Mouse (Mus musculus): ENCODE measurements around the gene Hsbp1.
"Not testable (repeated sequence)": the region's sequence is repeated elsewhere in the genome, so short reads cannot be mapped to it uniquely, and the experiment has no call there.

Gene Hsbp1

DNA sequence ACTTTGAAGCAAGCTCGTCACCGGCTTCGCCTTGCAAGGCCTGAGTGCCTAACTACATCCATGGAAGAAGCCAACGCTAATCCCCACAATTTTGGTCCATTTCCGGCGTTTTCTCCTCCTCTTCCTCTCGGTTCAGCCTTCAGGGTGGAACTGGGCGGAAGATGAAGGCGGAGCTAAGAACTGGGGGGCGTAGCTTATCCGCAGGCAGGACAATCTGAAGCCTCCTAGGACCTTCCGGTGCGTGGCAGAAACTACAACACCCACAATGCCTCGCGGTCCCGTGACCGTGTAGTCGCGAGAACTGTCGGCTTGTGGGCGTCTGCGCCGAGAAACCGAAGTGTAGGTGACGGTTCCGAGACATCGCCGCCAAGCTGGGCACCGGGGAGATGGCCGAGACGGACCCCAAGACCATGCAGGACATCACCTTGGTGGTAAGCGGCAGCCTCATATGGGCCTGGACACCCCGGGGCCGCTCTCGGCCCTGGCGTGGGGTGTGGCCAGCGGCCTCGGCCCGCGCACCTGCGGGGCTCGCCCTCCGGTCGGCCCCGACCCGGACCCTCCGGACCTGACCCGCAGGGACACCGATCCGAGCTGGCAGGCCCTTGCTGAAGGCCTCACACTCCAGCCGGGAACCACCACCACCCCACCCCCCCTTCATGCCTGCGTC, at the start of gene Hsbp1:
Gene Hsbp1 (plus strand): TSS at position 299 of the 667 bp plus-strand sequence.
- peak; percentile 92 to 94 for DNase-seq (ENCODE audit: low spot score in 2 of 2)

- no peak for DNase-seq (ENCODE audit: low spot score in 2 of 2)
These were observed 48.8 kb upstream of the Hsbp1 start for GRCm38 (mm10) chr8:119295477-119295876.

DNA sequence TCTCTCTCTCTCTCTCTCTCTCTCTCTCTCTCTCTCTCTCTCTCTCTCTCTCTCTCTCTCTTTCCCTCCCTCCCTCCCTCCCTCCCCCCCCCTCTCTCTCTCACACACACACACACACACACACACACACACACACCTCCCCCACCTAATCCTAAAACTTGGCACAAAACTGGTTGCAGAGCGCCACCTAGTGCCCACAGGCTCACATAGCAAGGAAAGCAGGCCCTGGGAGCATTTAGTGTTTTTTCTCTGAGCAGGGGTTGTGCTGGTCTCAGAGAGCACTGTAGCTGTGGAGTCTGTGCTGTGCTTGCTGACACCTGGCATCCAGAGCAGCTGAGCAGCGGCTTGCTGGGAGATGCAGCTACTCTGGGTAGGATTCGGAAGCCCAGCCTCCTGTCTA, 46.5 kb upstream of the Hsbp1 start:
- peak in 1 of 2 experiments; percentile 17 for DNase-seq (ENCODE audit: low spot score in 2 of 2)

GRCm38 (mm10) chr8:119300335-119300734, 44.0 kb upstream of the Hsbp1 start:
- no peak for DNase-seq (ENCODE audit: low spot score in 2 of 2)

GRCm38 (mm10) chr8:119304196-119304595, 40.1 kb upstream of the Hsbp1 start:
- DNase-seq (ENCODE audit: low spot score in 2 of 2), result no peak

GRCm38 (mm10) chr8:119311412-119311811, 32.9 kb upstream of the Hsbp1 start:
- peak in 1 of 2 experiments; percentile 25 for DNase-seq (ENCODE audit: low spot score in 2 of 2)

- no peak for DNase-seq (ENCODE audit: low spot score in 2 of 2)
These were observed 21.1 kb upstream of the Hsbp1 start for GRCm38 (mm10) chr8:119323215-119323614.

DNA sequence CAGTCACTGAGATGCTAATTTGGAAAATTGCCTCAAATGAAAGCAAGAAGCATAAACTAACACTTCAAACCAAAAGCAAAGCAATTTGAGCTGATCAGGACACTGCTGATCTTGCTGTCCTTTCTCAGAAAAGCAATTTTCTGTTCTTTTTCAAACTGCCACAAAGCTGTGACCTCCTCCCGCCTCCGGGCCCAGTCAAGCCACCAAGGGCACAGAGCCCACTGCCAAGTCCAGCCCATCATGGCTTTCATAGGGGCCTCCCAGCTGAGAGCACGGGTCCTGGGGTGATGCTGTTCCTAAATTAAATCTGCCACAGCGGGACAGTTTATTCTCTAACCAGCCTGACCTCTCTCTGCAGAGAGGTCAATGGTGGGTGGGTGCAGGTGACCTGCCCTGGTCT, 4.7 kb upstream of the Hsbp1 start:
- no peak for DNase-seq (ENCODE audit: low spot score in 2 of 2)

- no peak for DNase-seq (ENCODE audit: low spot score in 2 of 2)
These were observed 682 bp upstream of the Hsbp1 start for GRCm38 (mm10) chr8:119343606-119344005.

DNA sequence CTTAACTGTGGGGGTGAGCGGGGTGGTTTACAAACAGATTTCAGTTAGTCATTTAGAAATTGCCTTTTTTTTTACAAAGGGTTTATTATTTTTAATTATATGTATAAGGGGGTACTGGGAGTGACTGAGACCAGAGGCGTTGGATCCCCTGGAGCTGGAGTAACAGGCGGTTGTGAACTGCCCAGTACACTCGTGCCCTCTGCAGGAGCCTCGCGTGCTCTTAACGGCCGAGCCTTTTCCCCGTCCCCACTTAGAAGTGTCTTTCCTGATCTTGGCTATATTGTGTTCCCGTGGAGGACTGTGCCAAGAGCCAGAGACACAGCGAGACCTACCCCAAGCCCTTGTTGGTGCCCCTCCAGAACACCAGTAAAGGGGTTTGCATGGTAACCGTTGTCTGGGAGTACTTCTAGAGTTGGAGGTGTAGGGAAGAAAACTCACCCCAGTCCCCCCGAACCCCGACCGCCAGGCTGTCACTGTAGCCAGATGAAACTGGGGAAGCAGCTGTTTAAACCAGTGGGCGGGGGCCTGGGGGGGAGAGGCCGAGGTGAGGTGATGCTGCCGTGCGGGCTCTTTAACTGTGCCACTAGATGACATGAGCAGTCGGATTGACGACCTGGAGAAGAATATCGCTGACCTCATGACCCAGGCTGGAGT, 868 bp downstream of the Hsbp1 start:
- DNase-seq (ENCODE audit: low spot score in 2 of 2), result peak in 1 of 2 experiments; percentile 5

- DNase-seq (ENCODE audit: low spot score in 2 of 2), result peak; percentile 8 to 20
These were observed 1.4 kb downstream of the Hsbp1 start for GRCm38 (mm10) chr8:119345683-119346075.

DNA sequence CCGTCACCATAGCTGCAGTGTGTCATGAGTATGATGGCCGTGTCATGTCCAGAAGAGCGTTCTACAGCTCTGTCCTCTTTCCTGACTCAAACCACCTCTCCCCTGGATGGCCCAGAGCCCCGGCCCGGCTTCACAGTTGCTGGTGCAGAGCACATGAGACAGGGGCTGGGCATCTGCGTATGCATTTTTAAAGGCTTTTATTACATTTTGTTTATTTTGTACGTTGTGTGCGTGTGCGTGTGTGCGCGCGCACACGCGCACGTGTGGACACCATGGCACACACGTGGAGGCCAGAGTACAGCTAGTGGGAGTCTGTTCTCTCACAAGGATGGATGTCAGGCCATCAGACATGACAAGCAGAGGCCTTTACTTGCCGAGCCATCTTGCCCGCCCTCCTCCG, 7.4 kb downstream of the Hsbp1 start:
- no peak for DNase-seq (ENCODE audit: low spot score in 2 of 2)

- no peak for DNase-seq (ENCODE audit: low spot score in 2 of 2)
These were observed 8.8 kb downstream of the Hsbp1 start for GRCm38 (mm10) chr8:119352977-119353658.

DNA sequence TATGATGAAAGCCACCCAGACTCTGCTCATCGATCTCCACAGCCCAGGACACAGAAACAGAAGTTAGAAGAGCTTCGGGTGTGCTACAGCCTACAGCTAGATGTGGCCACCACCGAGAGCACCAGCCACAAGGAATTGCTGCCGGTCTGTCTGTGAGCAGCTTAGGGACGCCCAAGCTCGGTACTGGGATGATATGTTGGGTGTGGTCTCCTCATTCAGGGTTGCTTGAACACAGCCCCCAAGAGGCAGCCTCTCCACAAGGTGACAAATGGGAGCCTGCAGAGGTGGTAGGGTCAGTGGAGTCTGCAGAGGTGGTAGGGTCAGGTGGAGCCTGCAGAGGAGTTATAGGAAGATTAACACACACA, 9.4 kb downstream of the Hsbp1 start:
- no peak for DNase-seq (ENCODE audit: low spot score in 2 of 2)

- not testable (repeated sequence) for DNase-seq (ENCODE audit: low spot score in 2 of 2)
These were observed 12.3 kb downstream of the Hsbp1 start for GRCm38 (mm10) chr8:119356631-119357030.

- DNase-seq (ENCODE audit: low spot score in 2 of 2), result no peak
These were observed 13.9 kb downstream of the Hsbp1 start for GRCm38 (mm10) chr8:119358175-119358574.

GRCm38 (mm10) chr8:119358836-119359235, 14.5 kb downstream of the Hsbp1 start:
- peak; percentile 29 to 71 for DNase-seq (ENCODE audit: low spot score in 2 of 2)

GRCm38 (mm10) chr8:119360686-119361295, 16.5 kb downstream of the Hsbp1 start:
- DNase-seq (ENCODE audit: low spot score in 2 of 2), result no peak

GRCm38 (mm10) chr8:119374716-119375115, 30.4 kb downstream of the Hsbp1 start:
- not testable (repeated sequence) for DNase-seq (ENCODE audit: low spot score in 2 of 2)

GRCm38 (mm10) chr8:119378476-119378875, 34.2 kb downstream of the Hsbp1 start:
- no peak for DNase-seq (ENCODE audit: low spot score in 2 of 2)

DNA sequence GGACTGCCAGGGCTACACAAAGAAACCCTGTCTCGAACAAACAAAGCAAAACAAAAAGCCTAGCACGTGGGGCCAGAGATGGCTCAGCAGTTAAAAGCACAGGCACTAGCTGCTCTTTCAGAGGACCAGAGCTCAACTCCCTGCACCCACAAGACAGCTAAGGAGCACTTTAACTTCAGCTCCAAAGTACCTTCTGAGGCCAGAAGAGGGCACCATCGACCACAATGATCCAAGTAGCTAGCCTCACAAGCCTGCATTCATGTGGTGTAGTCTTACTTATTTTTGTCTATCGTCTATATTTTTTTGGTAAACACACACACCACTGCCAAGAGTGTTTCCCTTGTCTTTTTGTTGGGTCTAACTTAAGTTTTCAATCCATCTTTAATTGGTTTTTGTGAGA, 36.3 kb downstream of the Hsbp1 start:
- DNase-seq (ENCODE audit: low spot score in 2 of 2), result peak in 1 of 2 experiments; percentile 28

DNA sequence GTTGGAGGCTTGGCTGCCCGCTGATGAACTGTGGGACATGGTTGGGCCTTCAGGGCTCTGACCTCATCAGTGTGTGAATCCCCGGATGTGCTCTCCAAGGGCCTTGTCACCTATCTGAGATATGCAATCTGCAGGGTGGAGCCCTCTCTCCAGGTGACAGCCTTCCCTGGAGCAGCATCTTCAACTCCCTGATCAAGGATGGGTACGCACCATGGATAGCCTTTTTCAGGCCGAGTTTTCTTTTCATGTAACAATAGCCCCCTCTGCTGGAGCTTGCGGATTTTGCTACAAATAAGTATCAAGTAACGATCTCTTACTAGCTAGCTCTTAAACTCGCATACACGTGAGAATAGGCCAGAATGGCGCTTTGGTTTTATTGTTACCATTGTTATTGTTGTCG, 40.2 kb downstream of the Hsbp1 start:
- DNase-seq (ENCODE audit: low spot score in 2 of 2), result peak; percentile 13 to 57
